Mouse (Mus musculus) E14TG2a.4 (cell line): ENCODE measurements around the gene Rala.
"Not testable (repeated sequence)": the region's sequence is repeated elsewhere in the genome, so short reads cannot be mapped to it uniquely, and the experiment has no call there.

Source experiments
- H3K27me3 ChIP-seq: 2 replicates; pipeline ENCODE4 v1.6.1; 2014; ENCODE audit warnings: low read length, control low read depth; ENCODE audit not compliant: insufficient read depth
- H3K36me3 ChIP-seq: 2 replicates; pipeline ENCODE4 v1.6.1; 2014; ENCODE audit warnings: low read length, control low read depth; ENCODE audit not compliant: insufficient read depth
- H3K4me1 ChIP-seq: replicated peaks from 2 replicates; pipeline ENCODE4 v1.6.1; 2014; ENCODE audit warnings: low read depth, low read length, control low read depth
- H3K4me3 ChIP-seq: replicated peaks from 2 replicates; pipeline ENCODE4 v1.5.1; 2014; ENCODE audit warnings: mild to moderate bottlenecking, low read length
- H3K9me3 ChIP-seq: 2 replicates; pipeline ENCODE4 v1.6.1; 2014; ENCODE audit warnings: low read length, control low read depth
- CTCF ChIP-seq: conservative IDR thresholded peaks from 2 replicates; pipeline ENCODE4 v1.5.1; 2014; ENCODE audit warnings: low read length
- NANOG ChIP-seq: IDR thresholded peaks from 2 replicates; pipeline ENCODE4 v1.6.1; 2014; ENCODE audit warnings: borderline replicate concordance, low read length, mixed read lengths
- POU5F1 ChIP-seq: IDR thresholded peaks from 2 replicates; pipeline ENCODE4 v1.6.1; 2014; ENCODE audit warnings: low read length, borderline replicate concordance

Gene Rala

DNA sequence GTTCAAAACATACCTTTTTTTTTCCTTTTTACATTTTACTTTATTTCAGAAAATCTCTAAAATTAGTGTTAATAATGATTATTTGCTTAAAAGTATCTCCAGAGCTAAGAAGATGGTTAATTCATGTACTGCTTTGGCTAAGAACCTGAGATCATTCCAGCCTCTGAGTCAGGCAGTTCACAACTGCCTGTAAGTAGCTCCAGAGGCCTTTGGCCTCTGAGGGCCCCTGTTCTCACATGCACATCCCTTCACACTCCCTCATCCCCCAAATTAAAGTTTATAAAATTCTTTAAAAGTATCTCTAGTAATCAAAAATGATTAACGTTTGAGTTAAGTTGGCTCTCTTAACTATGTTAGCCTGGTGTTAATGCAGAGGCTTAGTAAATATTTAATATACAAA lies 31.4 kb upstream of the Rala start:
- Histone ChIP-seq H3K9me3 (no peaks in the 10 kb centered on the region), H3K27me3 (no peaks in the 10 kb centered on the region), H3K4me3 (no peak overlapping the region), H3K36me3 (no peaks in the 10 kb centered on the region), H3K4me1 (no peaks in the 10 kb centered on the region)
- TF ChIP-seq POU5F1, result no peak
- no peak for TF ChIP-seq NANOG
- no peak for TF ChIP-seq CTCF

DNA sequence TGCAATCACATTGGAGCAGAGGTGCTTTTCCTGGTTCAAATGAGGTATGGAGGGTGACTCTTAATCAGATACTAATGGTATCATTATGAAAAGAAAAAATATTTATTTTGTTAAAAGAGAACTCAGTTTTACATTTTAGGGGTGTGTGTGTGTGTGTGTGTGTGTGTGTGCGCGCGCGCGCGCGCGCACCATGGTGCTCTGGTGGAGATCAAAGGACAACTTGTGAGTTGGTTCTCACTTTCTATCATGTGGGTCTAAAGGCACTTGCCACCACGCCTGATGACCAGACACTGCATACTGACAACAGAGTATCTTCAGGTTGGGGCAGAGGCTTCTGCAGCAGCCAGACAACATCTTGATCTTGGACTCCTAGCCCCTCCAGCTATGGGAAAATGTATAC lies 30.7 kb upstream of the Rala start:
- TF ChIP-seq NANOG (no peak), CTCF (no peak), POU5F1 (no peak)
- Histone ChIP-seq H3K36me3 (no peaks in the 10 kb centered on the region), H3K4me3 (no peak overlapping the region), H3K4me1 (no peaks in the 10 kb centered on the region), H3K27me3 (no peaks in the 10 kb centered on the region), H3K9me3 (0 out of 2 replicates have a peak, but pooled peaks cover 3% of the 10 kb centered on the region)

GRCm38 (mm10) chr13:17960613-17961012 lies 16.6 kb upstream of the Rala start:
- Histone ChIP-seq H3K36me3 (no peaks in the 10 kb centered on the region), H3K27me3 (0 out of 2 replicates have a peak, but pooled peaks cover 4% of the 10 kb centered on the region), H3K4me3 (no peak overlapping the region), H3K4me1 (no peaks in the 10 kb centered on the region), H3K9me3 (no peaks in the 10 kb centered on the region)
- TF ChIP-seq CTCF (no peak), NANOG (no peak), POU5F1 (no peak)

DNA sequence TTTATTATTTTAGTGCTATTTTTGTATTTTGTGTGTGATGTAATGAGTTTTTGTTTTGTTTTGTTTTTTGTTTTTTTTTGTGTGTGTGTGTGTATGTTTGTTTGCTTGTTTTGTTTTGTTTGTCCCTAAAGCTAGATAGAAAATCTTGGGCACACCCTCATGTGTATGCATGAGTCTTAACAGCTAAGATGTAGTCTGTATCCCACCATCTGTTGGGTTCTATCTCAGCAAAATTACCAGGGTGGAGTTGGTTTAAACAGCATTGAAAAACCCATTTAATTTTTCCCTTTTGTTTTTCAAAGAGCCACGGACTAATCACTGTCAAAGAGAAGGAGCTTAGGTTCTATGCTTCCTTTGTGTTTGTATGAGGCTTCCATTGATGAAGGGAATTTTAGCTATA lies 10.2 kb upstream of the Rala start:
- Histone ChIP-seq H3K4me1 (peaks cover 11% of the 10 kb centered on the region), H3K9me3 (no peaks in the 10 kb centered on the region), H3K36me3 (no peaks in the 10 kb centered on the region), H3K4me3 (no peak overlapping the region), H3K27me3 (0 out of 2 replicates have a peak, but pooled peaks cover 3% of the 10 kb centered on the region)
- TF ChIP-seq NANOG (no peak), CTCF (no peak), POU5F1 (no peak)

DNA sequence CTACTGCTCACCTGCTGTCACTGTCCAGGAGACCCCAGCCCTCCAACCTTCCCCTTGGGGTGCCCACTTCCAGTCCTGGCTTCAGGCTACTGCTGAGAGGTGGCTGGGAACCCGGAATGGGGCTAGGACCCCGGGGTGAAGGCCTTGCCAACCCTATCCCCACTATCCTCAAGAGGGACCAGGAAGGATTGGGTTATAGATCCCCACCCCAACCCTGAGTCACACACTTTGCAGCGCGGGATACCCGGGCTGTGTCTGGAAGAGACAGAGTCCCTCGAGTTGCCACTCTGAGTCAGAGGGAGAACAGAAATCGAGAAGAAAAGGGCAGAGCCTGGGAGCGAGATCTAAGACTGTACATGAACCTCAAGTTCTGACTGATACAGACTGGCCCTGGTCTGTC lies 6.5 kb upstream of the Rala start:
- peak overlapping the region; percentile 54 for H3K4me3 ChIP-seq
- H3K4me1 ChIP-seq, result peaks cover 12% of the 10 kb centered on the region

DNA sequence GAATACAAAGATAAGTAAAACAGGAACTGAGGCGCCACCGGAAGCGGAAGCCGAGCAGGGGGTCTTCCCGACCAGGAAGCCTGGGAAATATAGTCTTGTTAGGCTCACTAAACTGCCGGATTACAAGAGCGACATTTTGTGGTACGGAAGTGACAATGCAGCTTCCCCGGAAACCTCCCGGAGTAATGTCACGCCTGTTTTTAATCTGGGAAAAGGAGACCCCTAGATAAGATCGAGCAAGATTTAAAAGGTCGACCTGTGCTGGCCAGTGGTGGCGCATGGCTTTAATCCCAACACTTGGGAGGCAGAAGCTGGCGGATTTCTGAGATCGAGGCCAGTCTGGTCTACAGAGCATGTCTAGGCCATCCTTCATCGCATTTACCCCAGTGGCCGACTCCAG lies 5.5 kb upstream of the Rala start:
- Histone ChIP-seq H3K27me3 (peaks cover 7% of the 10 kb centered on the region; the same call in 1 of the 2 replicates), H3K9me3 (no peaks in the 10 kb centered on the region), H3K36me3 (no peaks in the 10 kb centered on the region), H3K4me1 (peaks cover 21% of the 10 kb centered on the region), H3K4me3 (peak overlapping the region; percentile 54)
- TF ChIP-seq NANOG, result no peak
- no peak for TF ChIP-seq POU5F1

More for the DNA sequence above, 6.5 kb upstream of the Rala start:
- not testable (repeated sequence) for H3K9me3 ChIP-seq, H3K36me3 ChIP-seq, H3K27me3 ChIP-seq

- no peak for TF ChIP-seq POU5F1
- TF ChIP-seq CTCF, result no peak
- no peak for TF ChIP-seq NANOG
Measured at GRCm38 (mm10) chr13:17943306-17944077, 547 bp downstream of the Rala start.

GRCm38 (mm10) chr13:17942338-17942737 lies 1.7 kb downstream of the Rala start:
- Histone ChIP-seq H3K36me3 (no peaks in the 10 kb centered on the region; the same call in 1 of the 2 replicates), H3K4me1 (peaks cover 24% of the 10 kb centered on the region), H3K9me3 (no peaks in the 10 kb centered on the region), H3K4me3 (no peak overlapping the region), H3K27me3 (no peaks in the 10 kb centered on the region)
- TF ChIP-seq CTCF, result no peak
- no peak for TF ChIP-seq NANOG
- no peak for TF ChIP-seq POU5F1

More at GRCm38 (mm10) chr13:17943306-17944077, 547 bp downstream of the Rala start:
- H3K27me3 ChIP-seq, result no peaks in the 10 kb centered on the region; the same call in 1 of the 2 replicates
- no peaks in the 10 kb centered on the region; the same call in 1 of the 2 replicates for H3K36me3 ChIP-seq
- H3K4me3 ChIP-seq, result peak overlapping the region; percentile 91
- H3K4me1 ChIP-seq, result peaks cover 24% of the 10 kb centered on the region
- no peaks in the 10 kb centered on the region for H3K9me3 ChIP-seq

- H3K9me3 ChIP-seq, result peaks cover 9% of the 10 kb centered on the region
- H3K4me3 ChIP-seq, result no peak overlapping the region
- peaks cover 5% of the 10 kb centered on the region for H3K36me3 ChIP-seq
- no peaks in the 10 kb centered on the region for H3K27me3 ChIP-seq
- TF ChIP-seq CTCF, result no peak
- no peak for TF ChIP-seq POU5F1
- no peak for TF ChIP-seq NANOG
- H3K4me1 ChIP-seq, result peaks cover 19% of the 10 kb centered on the region
Measured at GRCm38 (mm10) chr13:17907309-17907708, 36.7 kb downstream of the Rala start.
